Mouse (Mus musculus) neural tube, embryonic 14.5 days (tissue): ENCODE measurements around the gene Kap. TPM values are rescaled to one million over a fixed set of nuclear protein-coding genes. Genes with fewer than 3 reads are reported as not detected.

Source experiments
- ATAC-seq: fragments of 200-750 bp; cut with Nextera tagmentation; 2 replicates; pipeline ENCODE4 v1.8.0; 2017; ENCODE audit warnings: low read depth, mild to moderate bottlenecking, moderate TSS enrichment, moderate library complexity
- H3K27ac ChIP-seq: fragments of 300-500 bp; sonication (generic); 2 replicates; pipeline ENCODE4 v1.5.1; 2014; ENCODE audit warnings: low read depth, mild to moderate bottlenecking, control low read depth, low read length, moderate library complexity, mixed read lengths
- H3K27me3 ChIP-seq: fragments of 300-500 bp; sonication (generic); 2 replicates; pipeline ENCODE4 v1.6.1; 2014; ENCODE audit warnings: low read length; ENCODE audit not compliant: control insufficient read depth, insufficient read depth
- H3K36me3 ChIP-seq: fragments of 300-500 bp; sonication (generic); 2 replicates; pipeline ENCODE4 v1.6.1; 2014; ENCODE audit warnings: low read length, mixed read lengths; ENCODE audit not compliant: control insufficient read depth, insufficient read depth
- H3K4me1 ChIP-seq: fragments of 300-500 bp; sonication (generic); 2 replicates; pipeline ENCODE4 v1.6.1; 2014; ENCODE audit warnings: low read length; ENCODE audit not compliant: control insufficient read depth, insufficient read depth
- H3K4me2 ChIP-seq: fragments of 300-500 bp; sonication (generic); 2 replicates; pipeline ENCODE4 v1.6.1; 2014; ENCODE audit warnings: mild to moderate bottlenecking, low read depth, low read length, control low read depth
- H3K4me3 ChIP-seq: fragments of 300-500 bp; sonication (generic); 2 replicates; pipeline ENCODE4 v1.5.1; 2014; ENCODE audit warnings: low read depth, low read length, control low read depth, mixed read lengths
- H3K9ac ChIP-seq: fragments of 300-500 bp; sonication (generic); replicated peaks from 2 replicates; pipeline ENCODE4 v1.6.1; 2014; ENCODE audit warnings: low read depth, mild to moderate bottlenecking, control low read depth, low read length, mixed read lengths
- H3K9me3 ChIP-seq: fragments of 300-500 bp; sonication (generic); 2 replicates; pipeline ENCODE4 v1.6.1; 2016; ENCODE audit warnings: low read length; ENCODE audit not compliant: control insufficient read depth
- WGBS: fragments of 180-500 bp; shearing (Covaris S2); extraction: QIAGEN DNeasy Blood & Tissue Kit; methylation state at CpG from one replicate; pipeline ENCODE4 v1.1.7; 2014; 5-methylcytosine and 5-hydroxymethylcytosine counted together
- polyA plus RNA-seq: library from polyadenylated mRNA; unstranded; fragments of >200 nt; fragmentation: Nextera tagmentation; extraction: Ambion mirVana; gene quantifications from 2 replicates; pipeline ENCODE4 v1.2.1, GENCODE M21; 2014

Gene Kap
- not detected in 2 replicates for polyA plus RNA-seq

GRCm38 (mm10) chr6:133853526-133853925 is at the start of gene Kap:
Kap (minus strand) TSS chr6:133853762.
- no peaks in the 10 kb centered on the region for H3K27me3 ChIP-seq
- H3K4me2 ChIP-seq: no peak within 1 kb of the TSS
- H3K36me3 ChIP-seq: no peaks in the 10 kb centered on the region
- 78% methylated on average over 1 of the region's 1 CpGs for WGBS
- H3K9ac ChIP-seq: no peak within 1 kb of the TSS
- no peaks in the 10 kb centered on the region for H3K4me1 ChIP-seq
- H3K9me3 ChIP-seq: no peaks in the 10 kb centered on the region
- no peak for ATAC-seq
- H3K27ac ChIP-seq: no peak within 1 kb of the TSS
- no peak within 1 kb of the TSS for H3K4me3 ChIP-seq

- ATAC-seq: no peak
- no peak overlapping the region for H3K4me2 ChIP-seq
- no peaks in the 10 kb centered on the region for H3K9me3 ChIP-seq
- H3K9ac ChIP-seq: no peak overlapping the region
- WGBS: 90% methylated on average over 5 of the region's 5 CpGs
- no peaks in the 10 kb centered on the region for H3K27me3 ChIP-seq
- H3K4me3 ChIP-seq: no peak overlapping the region
- H3K36me3 ChIP-seq: no peaks in the 10 kb centered on the region
- H3K4me1 ChIP-seq: no peaks in the 10 kb centered on the region
- no peak overlapping the region for H3K27ac ChIP-seq
Observed at GRCm38 (mm10) chr6:133885871-133886415, 32.4 kb upstream of the Kap start.

- no peaks in the 10 kb centered on the region for H3K36me3 ChIP-seq
- 88% methylated on average over 5 of the region's 5 CpGs for WGBS
Observed at GRCm38 (mm10) chr6:133883446-133883985, 30.0 kb upstream of the Kap start.

GRCm38 (mm10) chr6:133875906-133876462 is 22.4 kb upstream of the Kap start:
- Histone ChIP-seq H3K9me3 (no peaks in the 10 kb centered on the region), H3K27me3 (no peaks in the 10 kb centered on the region)

More at GRCm38 (mm10) chr6:133883446-133883985, 30.0 kb upstream of the Kap start:
- Histone ChIP-seq H3K9ac (no peak overlapping the region), H3K9me3 (no peaks in the 10 kb centered on the region), H3K4me3 (no peak overlapping the region), H3K27me3 (no peaks in the 10 kb centered on the region), H3K27ac (no peak overlapping the region), H3K4me2 (no peak overlapping the region), H3K4me1 (no peaks in the 10 kb centered on the region)
- no peak for ATAC-seq

GRCm38 (mm10) chr6:133872667-133873066 is 19.1 kb upstream of the Kap start:
- Histone ChIP-seq H3K27ac (no peak overlapping the region), H3K4me1 (no peaks in the 10 kb centered on the region), H3K4me3 (no peak overlapping the region), H3K9ac (no peak overlapping the region), H3K36me3 (no peaks in the 10 kb centered on the region), H3K4me2 (no peak overlapping the region), H3K9me3 (no peaks in the 10 kb centered on the region), H3K27me3 (no peaks in the 10 kb centered on the region)
- no peak for ATAC-seq
- 54% methylated on average over 2 of the region's 2 CpGs for WGBS

More at GRCm38 (mm10) chr6:133875906-133876462, 22.4 kb upstream of the Kap start:
- H3K36me3 ChIP-seq: no peaks in the 10 kb centered on the region
- no peak overlapping the region for H3K9ac ChIP-seq
- H3K4me3 ChIP-seq: no peak overlapping the region
- no peaks in the 10 kb centered on the region for H3K4me1 ChIP-seq
- peak; percentile 34; the same call in 1 of the 2 replicates for ATAC-seq
- no peak overlapping the region for H3K27ac ChIP-seq
- 35% methylated on average over 12 of the region's 12 CpGs for WGBS
- no peak overlapping the region for H3K4me2 ChIP-seq

GRCm38 (mm10) chr6:133871131-133871530 is 17.6 kb upstream of the Kap start:
- WGBS: 70% methylated on average over 1 of the region's 1 CpGs
- Histone ChIP-seq H3K4me1 (no peaks in the 10 kb centered on the region), H3K4me3 (no peak overlapping the region), H3K4me2 (no peak overlapping the region), H3K27ac (no peak overlapping the region), H3K36me3 (no peaks in the 10 kb centered on the region), H3K9me3 (no peaks in the 10 kb centered on the region), H3K27me3 (no peaks in the 10 kb centered on the region), H3K9ac (no peak overlapping the region)
- ATAC-seq: no peak

- Histone ChIP-seq H3K27me3 (no peaks in the 10 kb centered on the region), H3K36me3 (no peaks in the 10 kb centered on the region), H3K9me3 (no peaks in the 10 kb centered on the region), H3K27ac (no peak overlapping the region), H3K9ac (no peak overlapping the region), H3K4me3 (no peak overlapping the region), H3K4me2 (no peak overlapping the region), H3K4me1 (no peaks in the 10 kb centered on the region)
- 82% methylated on average over 1 of the region's 1 CpGs for WGBS
- ATAC-seq: no peak
Observed at GRCm38 (mm10) chr6:133868381-133868780, 14.8 kb upstream of the Kap start.

GRCm38 (mm10) chr6:133855871-133856270 is 2.3 kb upstream of the Kap start:
- no peak overlapping the region for H3K4me2 ChIP-seq
- 83% methylated on average over 2 of the region's 2 CpGs for WGBS

GRCm38 (mm10) chr6:133849359-133849758 is 4.2 kb downstream of the Kap start:
- H3K36me3 ChIP-seq: no peaks in the 10 kb centered on the region
- H3K9ac ChIP-seq: no peak overlapping the region
- H3K27ac ChIP-seq: no peak overlapping the region
- H3K4me3 ChIP-seq: no peak overlapping the region
- no peaks in the 10 kb centered on the region for H3K4me1 ChIP-seq
- H3K27me3 ChIP-seq: no peaks in the 10 kb centered on the region
- 85% methylated on average over 2 of the region's 2 CpGs for WGBS
- no peaks in the 10 kb centered on the region for H3K9me3 ChIP-seq
- ATAC-seq: no peak
- H3K4me2 ChIP-seq: no peak overlapping the region

More at GRCm38 (mm10) chr6:133855871-133856270, 2.3 kb upstream of the Kap start:
- Histone ChIP-seq H3K27me3 (no peaks in the 10 kb centered on the region), H3K4me1 (no peaks in the 10 kb centered on the region), H3K4me3 (no peak overlapping the region), H3K27ac (no peak overlapping the region), H3K9ac (no peak overlapping the region), H3K36me3 (no peaks in the 10 kb centered on the region), H3K9me3 (no peaks in the 10 kb centered on the region)
- no peak for ATAC-seq
